Mouse (Mus musculus) hindbrain, embryonic 12.5 days (tissue): ENCODE measurements around the gene Acvr1. TPM values are rescaled to one million over a fixed set of nuclear protein-coding genes. Genes with fewer than 3 reads are reported as not detected.

Experiments used
- ATAC-seq: fragments of 200-750 bp; cut with Nextera tagmentation; 2 replicates; pipeline ENCODE4 v1.8.0; 2017; ENCODE audit warnings: moderate TSS enrichment; ENCODE audit not compliant: low FRiP score
- H3K27ac ChIP-seq: fragments of 300-500 bp; sonication (generic); 2 replicates; pipeline ENCODE4 v1.5.1; 2016; ENCODE audit warnings: mild to moderate bottlenecking
- H3K27me3 ChIP-seq: fragments of 300-500 bp; sonication (generic); 2 replicates; pipeline ENCODE4 v1.6.1; 2016; ENCODE audit warnings: mild to moderate bottlenecking
- H3K36me3 ChIP-seq: fragments of 300-500 bp; sonication (generic); 2 replicates; pipeline ENCODE4 v1.6.1; 2016; ENCODE audit warnings: mild to moderate bottlenecking
- H3K4me1 ChIP-seq: fragments of 300-500 bp; sonication (generic); 2 replicates; pipeline ENCODE4 v1.6.1; 2016
- H3K4me2 ChIP-seq: fragments of 300-500 bp; sonication (generic); replicated peaks from 2 replicates; pipeline ENCODE4 v1.6.1; 2016; ENCODE audit warnings: mild to moderate bottlenecking
- H3K4me3 ChIP-seq: fragments of 300-500 bp; sonication (generic); 2 replicates; pipeline ENCODE4 v1.5.1; 2016; ENCODE audit warnings: mild to moderate bottlenecking
- H3K9ac ChIP-seq: fragments of 300-500 bp; sonication (generic); 2 replicates; pipeline ENCODE4 v1.6.1; 2016; ENCODE audit warnings: mild to moderate bottlenecking, moderate library complexity
- H3K9me3 ChIP-seq: fragments of 300-500 bp; sonication (generic); replicated peaks from 2 replicates; pipeline ENCODE4 v1.6.1; 2016; ENCODE audit warnings: mild to moderate bottlenecking
- WGBS: fragments of 180-500 bp; shearing (Covaris S2); methylation state at CpG from one replicate; pipeline ENCODE4 v1.1.7; 2016; 5-methylcytosine and 5-hydroxymethylcytosine counted together
- polyA plus RNA-seq: library from polyadenylated mRNA; unstranded; fragments of >200 nt; fragmentation: Nextera tagmentation; extraction: Ambion mirVana; gene quantifications from 2 replicates; pipeline ENCODE4 v1.2.1, GENCODE M21; 2016

The Acvr1 gene
- polyA plus RNA-seq, 1 experiment from 2014 or later: 5.4 TPM

GRCm38 (mm10) chr2:58415037-58415436 lies 151.9 kb downstream of the Acvr1 start:
- no peaks in the 10 kb centered on the region for H3K9me3 ChIP-seq
- H3K27me3 ChIP-seq: no peaks in the 10 kb centered on the region
- no peak overlapping the region for H3K9ac ChIP-seq
- no peak overlapping the region for H3K4me3 ChIP-seq
- H3K4me2 ChIP-seq: no peak overlapping the region
- no peaks in the 10 kb centered on the region for H3K4me1 ChIP-seq
- H3K27ac ChIP-seq: no peak overlapping the region
- no peak for ATAC-seq
- no peaks in the 10 kb centered on the region for H3K36me3 ChIP-seq

- Histone ChIP-seq H3K9ac (no peak overlapping the region), H3K4me2 (no peak overlapping the region), H3K27me3 (no peaks in the 10 kb centered on the region), H3K4me3 (no peak overlapping the region), H3K27ac (no peak overlapping the region), H3K4me1 (no peaks in the 10 kb centered on the region), H3K36me3 (no peaks in the 10 kb centered on the region), H3K9me3 (no peaks in the 10 kb centered on the region)
- ATAC-seq: no peak
- WGBS: 85% methylated on average over 5 of the region's 5 CpGs
These were observed 157.9 kb downstream of the Acvr1 start for GRCm38 (mm10) chr2:58408926-58409634.

- H3K4me2 ChIP-seq: no peak overlapping the region
- H3K9me3 ChIP-seq: no peaks in the 10 kb centered on the region
- no peak overlapping the region for H3K4me3 ChIP-seq
- H3K9ac ChIP-seq: no peak overlapping the region
- no peaks in the 10 kb centered on the region for H3K27me3 ChIP-seq
- no peaks in the 10 kb centered on the region for H3K36me3 ChIP-seq
- H3K4me1 ChIP-seq: no peaks in the 10 kb centered on the region
- no peak overlapping the region for H3K27ac ChIP-seq
- 86% methylated on average over 2 of the region's 2 CpGs for WGBS
- no peak for ATAC-seq
These were observed 163.5 kb downstream of the Acvr1 start for GRCm38 (mm10) chr2:58403481-58403880.

DNA sequence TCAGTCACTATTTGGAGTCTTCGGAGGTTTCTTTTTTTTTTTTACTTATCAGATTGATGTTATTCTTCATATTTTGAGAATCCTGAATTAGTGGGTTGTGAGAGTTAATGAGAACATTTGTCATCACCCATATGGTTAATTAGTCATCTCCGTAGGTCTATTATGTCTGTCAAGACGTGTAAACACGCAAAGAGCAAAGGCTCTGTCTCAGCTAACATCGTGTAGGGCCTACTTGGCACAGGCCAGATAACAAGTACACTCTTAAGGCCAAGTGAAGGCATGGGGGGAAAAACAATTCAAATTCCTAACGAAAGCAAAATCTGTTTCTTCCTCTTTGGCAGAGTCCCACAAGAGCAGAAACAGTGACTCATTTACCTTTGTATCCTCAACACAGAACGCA lies 178.4 kb downstream of the Acvr1 start:
- no peak for ATAC-seq
- H3K4me1 ChIP-seq: no peaks in the 10 kb centered on the region
- no peaks in the 10 kb centered on the region for H3K36me3 ChIP-seq
- H3K9ac ChIP-seq: no peak overlapping the region
- H3K4me3 ChIP-seq: no peak overlapping the region
- WGBS: 83% methylated on average over 7 of the region's 7 CpGs
- no peak overlapping the region for H3K27ac ChIP-seq
- H3K4me2 ChIP-seq: no peak overlapping the region
- no peaks in the 10 kb centered on the region for H3K9me3 ChIP-seq
- H3K27me3 ChIP-seq: no peaks in the 10 kb centered on the region

DNA sequence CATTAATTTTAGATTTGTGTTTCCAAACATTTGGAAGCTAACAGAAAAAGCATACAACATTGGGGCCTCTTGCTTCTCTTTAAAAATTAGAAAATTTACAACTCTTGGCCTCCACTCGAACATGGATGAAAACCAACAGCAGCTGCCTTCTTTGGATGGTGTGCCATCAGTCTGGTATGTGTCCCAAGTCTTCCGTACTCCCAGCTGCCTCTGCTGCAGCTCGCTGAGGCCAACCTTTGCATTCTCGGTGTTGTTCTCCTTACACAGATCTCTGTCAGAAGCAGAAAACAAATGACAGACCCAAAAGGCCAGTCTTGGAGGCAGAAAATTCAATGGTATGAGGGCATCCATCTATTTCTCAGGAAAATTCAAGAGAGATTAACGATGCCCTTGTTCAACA lies 186.9 kb downstream of the Acvr1 start:
- Histone ChIP-seq H3K4me2 (no peak overlapping the region), H3K4me1 (no peaks in the 10 kb centered on the region), H3K9ac (no peak overlapping the region), H3K4me3 (no peak overlapping the region), H3K27ac (0 out of 2 replicates have a peak overlapping the region, but pooled peaks have one; percentile 30), H3K9me3 (no peaks in the 10 kb centered on the region), H3K27me3 (no peaks in the 10 kb centered on the region), H3K36me3 (no peaks in the 10 kb centered on the region)
- whole genome bisulfite sequencing: 69% methylated on average over 5 of the region's 5 CpGs
- no peak for ATAC-seq

- H3K9me3 ChIP-seq: no peaks in the 10 kb centered on the region
- H3K36me3 ChIP-seq: no peaks in the 10 kb centered on the region
- no peak overlapping the region for H3K4me2 ChIP-seq
- no peaks in the 10 kb centered on the region for H3K4me1 ChIP-seq
- H3K9ac ChIP-seq: no peak overlapping the region
- peak; percentile 71 for ATAC-seq
- 61% methylated on average over 1 of the region's 1 CpGs for WGBS
- H3K27me3 ChIP-seq: no peaks in the 10 kb centered on the region
- H3K4me3 ChIP-seq: no peak overlapping the region
- H3K27ac ChIP-seq: no peak overlapping the region
These were observed 187.5 kb downstream of the Acvr1 start for GRCm38 (mm10) chr2:58379475-58379874.

DNA sequence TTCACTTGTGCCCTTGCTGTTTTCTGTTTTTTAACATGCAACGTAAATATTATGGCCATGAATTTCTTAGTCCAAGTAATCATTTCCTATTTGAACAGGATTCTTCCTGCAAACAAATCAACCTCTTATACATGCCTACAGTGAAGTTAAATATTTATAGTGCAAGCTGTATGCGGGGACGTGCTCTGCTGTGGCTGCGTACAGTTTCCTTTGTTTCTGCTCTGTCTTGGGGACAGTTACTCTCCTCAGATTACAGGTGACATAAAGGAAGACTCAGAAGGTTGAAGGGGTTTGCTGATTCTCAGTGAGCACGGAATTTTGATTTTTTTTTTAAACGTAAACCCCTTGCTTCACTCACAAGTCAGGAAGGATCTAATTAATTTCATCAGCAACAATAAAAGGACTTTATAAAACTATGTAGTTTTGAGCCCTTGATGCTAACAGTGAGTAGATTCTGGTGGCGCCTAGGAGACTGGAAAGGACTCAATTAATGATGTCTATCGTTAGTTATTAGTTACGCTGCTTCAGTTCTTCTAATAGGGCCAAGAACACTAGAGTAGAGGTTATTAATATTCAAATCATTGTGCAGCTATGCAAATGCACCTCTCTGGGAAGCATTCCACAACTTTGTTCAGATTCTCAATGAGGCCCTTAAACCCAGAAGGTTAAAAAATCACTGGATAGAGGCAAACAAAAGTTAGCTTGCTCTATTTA lies 189.4 kb downstream of the Acvr1 start:
- Histone ChIP-seq H3K9ac (no peak overlapping the region), H3K27me3 (no peaks in the 10 kb centered on the region), H3K4me1 (no peaks in the 10 kb centered on the region), H3K4me3 (no peak overlapping the region), H3K4me2 (no peak overlapping the region), H3K27ac (no peak overlapping the region), H3K36me3 (no peaks in the 10 kb centered on the region), H3K9me3 (no peaks in the 10 kb centered on the region)
- 0 out of 2 replicates have a peak, but pooled peaks have one; percentile 23 for ATAC-seq
- 58% methylated on average over 9 of the region's 9 CpGs for WGBS

DNA sequence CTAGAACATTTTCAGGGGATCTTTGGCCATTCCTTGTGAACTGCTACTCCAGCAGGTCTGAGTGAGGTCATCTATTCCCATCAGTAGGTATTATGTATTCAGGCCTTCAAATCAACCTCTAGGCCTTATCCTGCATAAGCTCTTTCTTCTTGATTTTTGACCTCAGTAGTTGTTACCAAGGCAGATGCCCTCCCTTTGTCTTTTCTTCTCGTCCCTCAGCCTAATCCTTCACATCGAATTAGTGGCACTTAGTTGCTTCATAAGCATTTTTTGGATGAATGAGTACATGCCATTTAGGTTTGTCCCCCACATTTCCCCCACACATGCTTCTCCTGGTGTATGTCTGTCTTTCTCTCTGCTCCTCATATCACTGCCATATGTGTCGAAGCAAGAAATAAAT lies 200.8 kb downstream of the Acvr1 start:
- no peaks in the 10 kb centered on the region for H3K4me1 ChIP-seq
- no peaks in the 10 kb centered on the region for H3K27me3 ChIP-seq
- no peak overlapping the region for H3K27ac ChIP-seq
- no peaks in the 10 kb centered on the region for H3K9me3 ChIP-seq
- H3K36me3 ChIP-seq: no peaks in the 10 kb centered on the region
- ATAC-seq: no peak
- no peak overlapping the region for H3K4me3 ChIP-seq
- no peak overlapping the region for H3K9ac ChIP-seq
- no peak overlapping the region for H3K4me2 ChIP-seq
- WGBS: 81% methylated on average over 3 of the region's 3 CpGs

DNA sequence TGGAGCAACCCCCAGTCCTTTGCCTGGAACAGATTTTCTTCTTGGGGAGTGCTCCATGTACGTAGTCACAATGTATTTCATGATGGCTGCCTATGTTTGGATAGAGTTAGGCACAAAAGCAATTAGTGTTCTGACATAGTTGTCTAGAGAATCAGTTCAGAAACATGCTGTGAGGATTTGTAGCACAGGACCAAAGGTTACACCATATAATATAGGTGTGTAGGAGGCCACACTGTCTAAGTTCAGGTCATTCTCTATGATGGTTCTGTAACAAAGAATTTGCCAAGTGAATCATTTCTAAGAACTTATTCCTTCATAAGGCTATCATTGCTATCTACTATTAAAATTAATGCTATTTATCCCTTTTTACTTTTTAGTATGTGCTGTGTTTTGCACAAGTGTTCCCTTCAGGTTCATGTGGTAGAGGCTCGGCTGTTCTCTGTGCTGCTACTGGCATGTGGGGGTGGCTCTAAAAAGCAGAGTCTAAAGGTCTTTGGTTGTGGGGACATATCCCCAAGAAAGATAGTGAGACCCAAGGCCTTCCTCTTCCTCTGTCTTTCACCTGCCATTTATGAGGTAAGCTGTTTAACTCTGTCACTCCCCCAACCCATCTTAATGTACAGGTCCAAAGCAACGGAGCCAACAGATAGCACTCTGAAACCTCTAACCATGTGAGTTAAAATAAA lies 205.5 kb downstream of the Acvr1 start:
- WGBS: 87% methylated on average over 3 of the region's 3 CpGs
- peaks cover 18% of the 10 kb centered on the region for H3K27me3 ChIP-seq
- no peak overlapping the region for H3K27ac ChIP-seq
- no peak for ATAC-seq
- no peak overlapping the region for H3K9ac ChIP-seq
- H3K36me3 ChIP-seq: no peaks in the 10 kb centered on the region
- no peak overlapping the region for H3K4me3 ChIP-seq
- no peak overlapping the region for H3K4me2 ChIP-seq
- H3K9me3 ChIP-seq: no peaks in the 10 kb centered on the region
- peaks cover 13% of the 10 kb centered on the region for H3K4me1 ChIP-seq

- Histone ChIP-seq H3K4me3 (peak overlapping the region; percentile 59), H3K27ac (no peak overlapping the region), H3K4me1 (peaks cover 13% of the 10 kb centered on the region), H3K4me2 (peak overlapping the region; percentile 100), H3K9me3 (no peaks in the 10 kb centered on the region), H3K27me3 (peaks cover 30% of the 10 kb centered on the region), H3K9ac (no peak overlapping the region), H3K36me3 (no peaks in the 10 kb centered on the region)
- WGBS: 18% methylated on average over 3 of the region's 3 CpGs
- peak; percentile 32 for ATAC-seq
These were observed 208.9 kb downstream of the Acvr1 start for GRCm38 (mm10) chr2:58358132-58358460.

GRCm38 (mm10) chr2:58357414-58358131 lies 209.4 kb downstream of the Acvr1 start, which contains the start of gene Acvr1c:
Gene Acvr1c (minus strand): TSS chr2:58357895.
- Histone ChIP-seq H3K4me2 (peak within 1 kb of the TSS; percentile 100), H3K9ac (peak within 1 kb of the TSS; percentile 63), H3K4me1 (peaks cover 13% of the 10 kb centered on the region), H3K27ac (no peak within 1 kb of the TSS), H3K9me3 (no peaks in the 10 kb centered on the region), H3K4me3 (peak within 1 kb of the TSS; percentile 59), H3K36me3 (no peaks in the 10 kb centered on the region), H3K27me3 (peaks cover 30% of the 10 kb centered on the region)
- ATAC-seq: peak; percentile 84
- under 1% methylated on average over 62 of the region's 65 CpGs for WGBS

GRCm38 (mm10) chr2:58357068-58357413 lies 209.9 kb downstream of the Acvr1 start:
- H3K4me2 ChIP-seq: peak overlapping the region; percentile 100
- no peaks in the 10 kb centered on the region for H3K9me3 ChIP-seq
- H3K36me3 ChIP-seq: no peaks in the 10 kb centered on the region
- WGBS: under 1% methylated on average over 7 of the region's 7 CpGs
- peak overlapping the region; percentile 63 for H3K9ac ChIP-seq
- H3K27ac ChIP-seq: no peak overlapping the region
- H3K4me3 ChIP-seq: peak overlapping the region; percentile 59
- ATAC-seq: peak; percentile 75
- H3K4me1 ChIP-seq: peaks cover 13% of the 10 kb centered on the region
- H3K27me3 ChIP-seq: peaks cover 30% of the 10 kb centered on the region
